Mouse (Mus musculus) myocyte (in vitro differentiated cells): Measurements from ENCODE around the gene Fam71b. TPM values are rescaled to one million over a fixed set of nuclear protein-coding genes. Genes with fewer than 3 reads are reported as not detected.

Experiments used
- H3K27me3 ChIP-seq: one replicate; pipeline ENCODE4 v1.6.1; 2011; ENCODE audit not compliant: control insufficient read depth, insufficient read depth, insufficient read length
- H3K36me3 ChIP-seq: one replicate; pipeline ENCODE4 v1.6.1; 2011; ENCODE audit not compliant: control insufficient read depth, insufficient read depth
- H3K4me2 ChIP-seq: one replicate; pipeline ENCODE4 v1.6.1; 2011; ENCODE audit warnings: low read depth, control low read depth
- H3K4me3 ChIP-seq: one replicate; pipeline ENCODE4 v1.5.1; 2011; ENCODE audit warnings: mild to moderate bottlenecking, control low read depth, moderate library complexity
- H3K79me2 ChIP-seq: one replicate; pipeline ENCODE4 v1.6.1; 2011; ENCODE audit not compliant: control insufficient read depth, insufficient read depth
- H3ac ChIP-seq: one replicate; pipeline ENCODE4 v1.6.1; 2011; ENCODE audit not compliant: control insufficient read depth, insufficient read length
- CEBPB ChIP-seq: IDR thresholded peaks from 2 replicates; pipeline ENCODE4 v1.6.1; 2011; ENCODE audit warnings: mild to moderate bottlenecking, moderate library complexity; ENCODE audit not compliant: poor library complexity, insufficient read depth, severe bottlenecking
- E2F4 ChIP-seq: IDR thresholded peaks from one replicate; pipeline ENCODE4 v1.6.1; 2011; ENCODE audit warnings: mild to moderate bottlenecking, control low read depth, moderate library complexity; ENCODE audit not compliant: insufficient read depth
- MAX ChIP-seq: IDR thresholded peaks from one replicate; pipeline ENCODE4 v1.6.1; 2011; ENCODE audit warnings: low read depth, mild to moderate bottlenecking, control low read depth
- MYOD1 ChIP-seq, 3 experiments: IDR thresholded peaks; one replicate each; pipeline ENCODE4 v1.6.1; 2011; ENCODE audit warnings: control low read depth in 2 of 3, low read depth in 2 of 3, mild to moderate bottlenecking in 2 of 3, moderate library complexity in 1 of 3; ENCODE audit not compliant: insufficient read length in 2 of 3, control insufficient read depth in 1 of 3
- MYOG ChIP-seq, 3 experiments: IDR thresholded peaks; one replicate each; pipeline ENCODE4 v1.6.1; 2011; ENCODE audit warnings: control low read depth in 2 of 3, low read depth in 2 of 3, mild to moderate bottlenecking in 2 of 3; ENCODE audit not compliant: insufficient read length in 2 of 3, control insufficient read depth in 1 of 3, insufficient read depth in 1 of 3
- POLR2A ChIP-seq: IDR thresholded peaks from one replicate; pipeline ENCODE4 v1.6.1; 2011; ENCODE audit warnings: low read depth, mild to moderate bottlenecking, control low read depth, moderate library complexity; ENCODE audit not compliant: insufficient read length
- POLR2AphosphoS2 ChIP-seq: IDR thresholded peaks from one replicate; pipeline ENCODE4 v1.6.1; 2011; ENCODE audit warnings: low read depth, control low read depth; ENCODE audit not compliant: insufficient read length
- REST ChIP-seq: IDR thresholded peaks from one replicate; pipeline ENCODE4 v1.6.1; 2011; ENCODE audit warnings: mild to moderate bottlenecking, control low read depth, moderate library complexity; ENCODE audit not compliant: insufficient read depth, insufficient read length
- SRF ChIP-seq: IDR thresholded peaks from one replicate; pipeline ENCODE4 v1.6.1; 2011; ENCODE audit warnings: low read depth; ENCODE audit not compliant: control insufficient read depth, insufficient read length
- TCF12 ChIP-seq: IDR thresholded peaks from one replicate; pipeline ENCODE4 v1.6.1; 2011; ENCODE audit warnings: mild to moderate bottlenecking, control low read depth; ENCODE audit not compliant: poor library complexity, insufficient read depth, severe bottlenecking
- TCF3 ChIP-seq: IDR thresholded peaks from one replicate; pipeline ENCODE4 v1.6.1; 2011; ENCODE audit warnings: low read depth, control low read depth; ENCODE audit not compliant: insufficient read length
- USF1 ChIP-seq: IDR thresholded peaks from one replicate; pipeline ENCODE4 v1.6.1; 2011; ENCODE audit warnings: low read depth, mild to moderate bottlenecking, control low read depth, moderate library complexity
- polyA plus RNA-seq: library from polyadenylated mRNA; unstranded; fragments of >200 nt; fragmentation: generic; extraction: Trizol; gene quantifications from one replicate; pipeline ENCODE4 v1.2.1, GENCODE M21; 2012; ENCODE audit warnings: missing spikeins

The Fam71b gene
- polyA plus RNA-seq, 1 experiment, result 2.3 TPM

- Histone ChIP-seq H3K4me2 (no peak overlapping the region), H3K4me3 (no peak overlapping the region), H3K27me3 (no peaks in the 10 kb centered on the region), H3K36me3 (no peaks in the 10 kb centered on the region), H3K79me2 (no peaks in the 10 kb centered on the region), H3ac (no peak overlapping the region)
- TF ChIP-seq USF1, result no peak
- no peak for TF ChIP-seq MYOG (IDR thresholded peaks at IDR 0.05; ENCODE audit: control insufficient read depth in 1 of 3, insufficient read depth in 1 of 3, insufficient read length in 2 of 3, low read depth in 2 of 3)
- TF ChIP-seq MAX, result no peak
- no peak for TF ChIP-seq SRF
- no peak for TF ChIP-seq POLR2A
- no peak for TF ChIP-seq E2F4
- no peak for TF ChIP-seq CEBPB
- TF ChIP-seq TCF12, result no peak
- TF ChIP-seq MYOD1 (IDR thresholded peaks at IDR 0.05; ENCODE audit: control insufficient read depth in 1 of 3, insufficient read length in 2 of 3, low read depth in 2 of 3), result no peak
- TF ChIP-seq TCF3, result no peak
Observed at GRCm38 (mm10) chr11:46377316-46377715, 19.0 kb upstream of the Fam71b start.

GRCm38 (mm10) chr11:46377819-46378782 is 18.3 kb upstream of the Fam71b start:
- Histone ChIP-seq H3K36me3 (no peaks in the 10 kb centered on the region), H3K4me2 (no peak overlapping the region), H3K79me2 (no peaks in the 10 kb centered on the region), H3K27me3 (no peaks in the 10 kb centered on the region), H3K4me3 (no peak overlapping the region), H3ac (no peak overlapping the region)
- TF ChIP-seq SRF (no peak), E2F4 (no peak), TCF3 (no peak), USF1 (no peak), MYOG (IDR thresholded peaks at IDR 0.05; ENCODE audit: control insufficient read depth in 1 of 3, insufficient read depth in 1 of 3, insufficient read length in 2 of 3, low read depth in 2 of 3) (no peak), REST (no peak), CEBPB (no peak), TCF12 (no peak), POLR2AphosphoS2 (no peak), MYOD1 (IDR thresholded peaks at IDR 0.05; ENCODE audit: control insufficient read depth in 1 of 3, insufficient read length in 2 of 3, low read depth in 2 of 3) (no peak), POLR2A (no peak)

GRCm38 (mm10) chr11:46380097-46380675 is 16.2 kb upstream of the Fam71b start:
- Histone ChIP-seq H3K4me2 (no peak overlapping the region), H3ac (no peak overlapping the region), H3K36me3 (no peaks in the 10 kb centered on the region), H3K4me3 (no peak overlapping the region), H3K79me2 (no peaks in the 10 kb centered on the region), H3K27me3 (no peaks in the 10 kb centered on the region)
- TF ChIP-seq E2F4 (no peak), REST (no peak)

- Histone ChIP-seq H3ac (no peak overlapping the region), H3K79me2 (no peaks in the 10 kb centered on the region), H3K4me3 (no peak overlapping the region), H3K4me2 (no peak overlapping the region), H3K27me3 (no peaks in the 10 kb centered on the region), H3K36me3 (no peaks in the 10 kb centered on the region)
- TF ChIP-seq SRF, result no peak
- TF ChIP-seq POLR2AphosphoS2, result no peak
- no peak for TF ChIP-seq TCF3
- no peak for TF ChIP-seq MAX
Observed at GRCm38 (mm10) chr11:46382466-46382865, 13.9 kb upstream of the Fam71b start.

GRCm38 (mm10) chr11:46384925-46385324 is 11.4 kb upstream of the Fam71b start:
- no peaks in the 10 kb centered on the region for H3K36me3 ChIP-seq
- H3K4me2 ChIP-seq, result no peak overlapping the region
- H3K27me3 ChIP-seq, result no peaks in the 10 kb centered on the region
- no peak for TF ChIP-seq MYOD1 (IDR thresholded peaks at IDR 0.05; ENCODE audit: control insufficient read depth in 1 of 3, insufficient read length in 2 of 3, low read depth in 2 of 3)
- no peak for TF ChIP-seq POLR2A
- TF ChIP-seq USF1, result no peak
- no peak for TF ChIP-seq MAX
- no peak for TF ChIP-seq POLR2AphosphoS2
- TF ChIP-seq CEBPB, result no peak
- no peak for TF ChIP-seq SRF
- TF ChIP-seq TCF12, result no peak
- no peak overlapping the region for H3ac ChIP-seq
- no peak overlapping the region for H3K4me3 ChIP-seq
- H3K79me2 ChIP-seq, result no peaks in the 10 kb centered on the region
